ENCODE assay signal across 11 mouse cellular contexts in genomic region chr2:77896843-77897557, GRCm38 (mm10). TPM values are rescaled to one million over a fixed set of nuclear protein-coding genes. Genes with fewer than 3 reads are reported as not detected.
DNase-seq lines count a peak whose midpoint lies in the region.
"Had no signal": no experiment of that assay in that cellular context is flagged by ENCODE, and none has a peak within 500 bp of the region (broad histone marks: within the 10 kb centered on the region; RNA-seq: fewer than 3 reads in every experiment).

No protein-coding gene starts in this region.

- peak; percentile 40 for DNase-seq in gastrocnemius, adult 18-20 months (ENCODE audit: low spot score)
- DNase-seq in gastrocnemius, postnatal 4 days (ENCODE audit: low spot score in 2 of 2), result no peak
- peak; percentile 26 for DNase-seq in right cerebral cortex, postnatal 4 days
- no peak for DNase-seq in right cerebral cortex, adult 2 months (ENCODE audit: low spot score in 2 of 2)
- DNase-seq in cerebellum, postnatal 25 days, result peak; percentile 54 to 66
- DNase-seq in skeletal muscle tissue, adult 2 months (ENCODE audit: low read depth, low spot score), result peak; percentile 41
- DNase-seq in spleen, postnatal 10 days (ENCODE audit: low spot score in 2 of 2), result no peak
- no peak for DNase-seq in ovary, postnatal 36 days (ENCODE audit: low spot score)
- DNase-seq: heart, postnatal 36 days; kidney, adult 18-20 months; lung, embryonic 14.5 days had no signal

RNA-seq across cellular contexts. Expression of gene Cwc22, which starts 49.2 kb away (rescaled TPM):
- total RNA-seq in gastrocnemius, adult 18-20 months (2021), result 10 to 100 TPM; 11.5 to 12.2 TPM
- total RNA-seq in gastrocnemius, postnatal 4 days (2021), result 10 to 100 TPM; 24.3 to 27.3 TPM

Comparison
In these comparisons a context has a peak if more than half of its experiments do, and no peak if none do; other contexts are left out.
1. DNase-seq: peak in gastrocnemius, adult 18-20 months (single experiment), right cerebral cortex, postnatal 4 days (single experiment), cerebellum, postnatal 25 days (2 of 2) and skeletal muscle tissue, adult 2 months (single experiment); none in gastrocnemius, postnatal 4 days (0 of 2), right cerebral cortex, adult 2 months (0 of 2), spleen, postnatal 10 days (0 of 2) and ovary, postnatal 36 days (single experiment).